Comparison of ENCODE assay signal across 8 mouse cellular contexts in genomic region chr13:51424647-51425046, GRCm38 (mm10). TPM values are rescaled to one million over a fixed set of nuclear protein-coding genes. Genes with fewer than 3 reads are reported as not detected.
DNase-seq lines count a peak whose midpoint lies in the region; ATAC-seq and TF ChIP-seq lines count a peak whose summit lies in the region.

No protein-coding gene starts in this region.

- dilution Hi-C loops in CH12.LX (cut with MboI; ENCODE audit: extremely low pct_ligation_motif_present, extremely low pct_unique_long_range_greater_than_20kb, low sequenced_read_pairs): no loop called here

- in situ Hi-C loops in CH12.LX (cut with MboI; ENCODE audit: low pct_ligation_motif_present, low pct_unique_long_range_greater_than_20kb, low sequenced_read_pairs): loop anchor here (5.0 kb wide), 2 partner anchors 237 to 462 kb away; no protein-coding TSS in a partner anchor

- no peaks in the 10 kb centered on the region for H3K9me3 ChIP-seq in CH12.LX (replicated peaks; ENCODE audit: low read length)
- no peaks in the 10 kb centered on the region for H3K9me3 ChIP-seq in midbrain, embryonic 11.5 days (ENCODE audit: control insufficient read depth, low read length)

- H3K4me1 ChIP-seq in heart, adult 2 months (ENCODE audit: control insufficient read depth, insufficient read depth, low read length): peaks cover 1% of the 10 kb centered on the region; the same call in 1 of the 2 replicates
- peaks cover 3 to 16% of the 10 kb centered on the region in 2 experiments for H3K4me1 ChIP-seq in CH12.LX (ENCODE audit: control insufficient read depth in 1 of 2, insufficient read depth in 2 of 2)
- no peaks in the 10 kb centered on the region for H3K4me1 ChIP-seq in midbrain, embryonic 11.5 days (ENCODE audit: control insufficient read depth, insufficient read depth, low read length)

- no peaks in the 10 kb centered on the region for H3K79me2 ChIP-seq in heart, adult 2 months (replicated peaks; ENCODE audit: control insufficient read depth, insufficient read depth, low read length)
- no peaks in the 10 kb centered on the region for H3K79me2 ChIP-seq in CH12.LX (replicated peaks; ENCODE audit: control insufficient read depth, extremely low read depth, insufficient read depth, poor library complexity, severe bottlenecking)

- ATAC-seq in granulocyte monocyte progenitor cell, adult 5-6 weeks (replicated peaks; ENCODE audit: poor library complexity, severe bottlenecking): peak; percentile 64
- ATAC-seq in midbrain, embryonic 11.5 days (ENCODE audit: low FRiP score): peak; percentile 45; the same call in 1 of the 2 replicates

- TF ChIP-seq CTCF in heart, adult 2 months (IDR thresholded peaks at IDR 0.05): peak; percentile 90
- TF ChIP-seq CTCF in CH12.LX (conservative IDR thresholded peaks at IDR 0.05 in 1 of 2, IDR thresholded peaks at IDR 0.05 in 1 of 2; ENCODE audit: low read depth in 2 of 2, low read length in 2 of 2): peak; percentile 77 to 90
- TF ChIP-seq CTCF in brain, embryonic 14.5 days (IDR thresholded peaks at IDR 0.05; ENCODE audit: borderline replicate concordance, extremely low read depth, insufficient read depth, insufficient read length): peak; percentile 79

- no peaks in the 10 kb centered on the region for H3K36me3 ChIP-seq in heart, adult 2 months (ENCODE audit: control insufficient read depth, insufficient read depth, low read length)
- peaks cover 8 to 38% of the 10 kb centered on the region in 2 experiments for H3K36me3 ChIP-seq in CH12.LX (replicated peaks in 1 of 2; ENCODE audit: control insufficient read depth in 1 of 2, insufficient read depth in 1 of 2, low read length in 1 of 2)
- no peaks in the 10 kb centered on the region for H3K36me3 ChIP-seq in midbrain, embryonic 11.5 days (ENCODE audit: control insufficient read depth, insufficient read depth, low read length)

- intact Hi-C loops in heart, adult 2 months (cut with DNase I): loop anchor here (1.0 to 10.0 kb wide), 2 partner anchors 190 to 475 kb away; no protein-coding TSS in a partner anchor

- TF ChIP-seq POLR2A in heart, adult 2 months (IDR thresholded peaks at IDR 0.05; ENCODE audit: insufficient read depth, low read depth, low read length): no peak
- no peak for TF ChIP-seq POLR2A in CH12.LX (IDR thresholded peaks at IDR 0.05; ENCODE audit: low read depth, low read length)
- no peak for TF ChIP-seq POLR2A in brain, embryonic 14.5 days (IDR thresholded peaks at IDR 0.05; ENCODE audit: borderline replicate concordance, extremely low read depth, insufficient read depth, insufficient read length, poor library complexity, severe bottlenecking)

- H3K4me3 ChIP-seq in heart, adult 2 months: no peak overlapping the region
- H3K4me3 ChIP-seq in CH12.LX (replicated peaks in 1 of 3; ENCODE audit: low read depth in 2 of 3, low read length in 2 of 3, poor library complexity in 1 of 3): no peak overlapping the region
- no peak overlapping the region for H3K4me3 ChIP-seq in midbrain, embryonic 11.5 days (ENCODE audit: low read depth, low read length)

- no peak overlapping the region for H3K27ac ChIP-seq in heart, adult 2 months
- H3K27ac ChIP-seq in CH12.LX (ENCODE audit: insufficient read depth, low read depth): no peak overlapping the region
- H3K27ac ChIP-seq in midbrain, embryonic 11.5 days (ENCODE audit: low read depth, low read length): no peak overlapping the region

- no peak overlapping the region for H3K9ac ChIP-seq in heart, adult 2 months (ENCODE audit: low read depth, low read length)
- no peak overlapping the region for H3K9ac ChIP-seq in CH12.LX (ENCODE audit: insufficient read depth, low read depth)
- H3K9ac ChIP-seq in midbrain, embryonic 11.5 days (ENCODE audit: low read length): no peak overlapping the region

- DNase-seq in heart, adult 2 months: peak; percentile 50 to 66
- DNase-seq in heart, adult 9 months (ENCODE audit: low spot score in 2 of 2): no peak
- peak; percentile 79 for DNase-seq in CH12.LX (ENCODE audit: extremely low read depth)
- DNase-seq in brain, embryonic 14.5 days (ENCODE audit: low read depth): peak; percentile 64
- peak; percentile 80 for DNase-seq in kidney, postnatal 14 days
- peak; percentile 98 for DNase-seq in midbrain, embryonic 11.5 days (ENCODE audit: low spot score, missing footprints)
- peak; percentile 23 to 48 for DNase-seq in thymus, postnatal 36 days

- no peak for TF ChIP-seq EP300 in heart, adult 2 months (IDR thresholded peaks at IDR 0.05; ENCODE audit: insufficient read depth, low read depth, low read length)
- TF ChIP-seq EP300 in CH12.LX (IDR thresholded peaks at IDR 0.05; ENCODE audit: low read length): 0 out of 2 replicates have a peak, but pooled peaks have one; percentile 21

- 10% methylated on average over 5 of the region's 5 CpGs for WGBS in heart, adult 2 months
- 27% methylated on average over 5 of the region's 5 CpGs for WGBS in midbrain, embryonic 11.5 days

- H3K4me2 ChIP-seq in CH12.LX (ENCODE audit: insufficient read depth, low read depth, poor library complexity, severe bottlenecking): peak overlapping the region; percentile 61; the same call in 1 of the 2 replicates
- H3K4me2 ChIP-seq in midbrain, embryonic 11.5 days: no peak overlapping the region

- peak; percentile 86 for TF ChIP-seq RAD21 in CH12.LX (IDR thresholded peaks at IDR 0.05; ENCODE audit: low read depth, low read length)

- H3K27me3 ChIP-seq in heart, adult 2 months (ENCODE audit: control insufficient read depth, insufficient read depth, low read length): no peaks in the 10 kb centered on the region
- H3K27me3 ChIP-seq in CH12.LX (replicated peaks): no peaks in the 10 kb centered on the region
- H3K27me3 ChIP-seq in midbrain, embryonic 11.5 days (ENCODE audit: control insufficient read depth, insufficient read depth, low read length): no peaks in the 10 kb centered on the region

TF ChIP-seq in CH12.LX, 34 proteins besides CTCF, POLR2A, EP300 and RAD21:
- TF ChIP-seq USF1 (IDR thresholded peaks at IDR 0.05; ENCODE audit: low read depth, low read length): no peak
- TF ChIP-seq ELF1 (IDR thresholded peaks at IDR 0.05; ENCODE audit: low read depth, low read length): no peak
- TF ChIP-seq ETS1 (conservative IDR thresholded peaks at IDR 0.05; ENCODE audit: low read depth, low read length): no peak
- peak; percentile 52; the same call in 1 of the 2 replicates for TF ChIP-seq MAFK (IDR thresholded peaks at IDR 0.05; ENCODE audit: insufficient replicate concordance, low read length)
- 0 out of 2 replicates have a peak, but pooled peaks have one; percentile 20 for TF ChIP-seq MXI1 (IDR thresholded peaks at IDR 0.05; ENCODE audit: low read depth, low read length)
- no peak for TF ChIP-seq SIN3A (IDR thresholded peaks at IDR 0.05; ENCODE audit: low read length)
- peak; percentile 39; the same call in 1 of the 2 replicates for TF ChIP-seq NELFE (IDR thresholded peaks at IDR 0.05; ENCODE audit: low read depth, low read length)
- 0 out of 2 replicates have a peak, but pooled peaks have one; percentile 36 for TF ChIP-seq RCOR1 (conservative IDR thresholded peaks at IDR 0.05; ENCODE audit: low read depth, low read length)
- TF ChIP-seq JUN (IDR thresholded peaks at IDR 0.05; ENCODE audit: insufficient read depth, low read depth, low read length): no peak
- TF ChIP-seq NRF1 (IDR thresholded peaks at IDR 0.05; ENCODE audit: low read depth, low read length): no peak
- TF ChIP-seq SMC3 (IDR thresholded peaks at IDR 0.05; ENCODE audit: low read depth, low read length): peak; percentile 96
- 0 out of 2 replicates have a peak, but pooled peaks have one; percentile 30 for TF ChIP-seq MAZ (IDR thresholded peaks at IDR 0.05; ENCODE audit: low read depth, low read length)
- TF ChIP-seq MAX (IDR thresholded peaks at IDR 0.05; ENCODE audit: low read length): no peak
- TF ChIP-seq ZC3H11A (IDR thresholded peaks at IDR 0.05; ENCODE audit: low read depth, low read length): peak; percentile 87
- TF ChIP-seq PAX5 (IDR thresholded peaks at IDR 0.05; ENCODE audit: low read length): no peak
- 0 out of 2 replicates have a peak, but pooled peaks have one; percentile 12 for TF ChIP-seq JUND (conservative IDR thresholded peaks at IDR 0.05; ENCODE audit: low read depth, low read length)
- no peak for TF ChIP-seq MEF2A (IDR thresholded peaks at IDR 0.05; ENCODE audit: borderline replicate concordance, low read depth, low read length)

RNA-seq across cellular contexts. Expression of gene S1pr3, which starts 16.2 kb away (rescaled TPM):
- total RNA-seq in heart, adult 2 months (2021): 10 to 100 TPM; 12.2 to 16.4 TPM
- 16.3 and 25.5 TPM in 2 replicates for polyA plus RNA-seq in heart, adult 2 months (2012; rRNA removed)
- total RNA-seq in CH12.LX (2012; rRNA removed) (5.9 and 8.6 TPM in 2 replicates), CH12.LX (2014; rRNA removed) (6.6 and 7.5 TPM in 2 replicates)
- 30.4 and 33.4 TPM in 2 replicates for polyA plus RNA-seq in CH12.LX (2012; ENCODE audit: insufficient read length, low read depth)
- polyA plus RNA-seq in brain, embryonic 14.5 days (2012; rRNA removed): 8.2 and 12.8 TPM in 2 replicates
- 16.4 and 18.7 TPM in 2 replicates for total RNA-seq in granulocyte monocyte progenitor cell, adult 5-6 weeks (2014; fragmentation: Nextera tagmentation)
- total RNA-seq in granulocyte monocyte progenitor cell, adult 5-6 weeks (2017): 8.9 and 9.8 TPM in 2 replicates
- polyA plus RNA-seq in midbrain, embryonic 11.5 days (2014; fragmentation: Nextera tagmentation; extraction: Ambion mirVana): 41.2 and 41.6 TPM in 2 replicates

Comparison
In these comparisons a context has a peak if more than half of its experiments do, and no peak if none do; other contexts are left out.
1. DNase-seq: peak in heart, adult 2 months (2 of 2), CH12.LX (single experiment), brain, embryonic 14.5 days (single experiment), kidney, postnatal 14 days (single experiment), midbrain, embryonic 11.5 days (single experiment) and thymus, postnatal 36 days (2 of 2); none in heart, adult 9 months (0 of 2).
2. Peak in every context shown above with its lines, with median percentiles within 50 percentile points of each other: CTCF ChIP-seq.